8 mouse cellular contexts compared by ENCODE assay signal in genomic region chr1:152400556-152401540, GRCm38 (mm10). TPM values are rescaled to one million over a fixed set of nuclear protein-coding genes. Genes with fewer than 3 reads are reported as not detected.
DNase-seq lines count a peak whose midpoint lies in the region; ATAC-seq and TF ChIP-seq lines count a peak whose summit lies in the region.

No protein-coding gene starts in this region.

- H3K4me3 ChIP-seq in lung, adult 2 months (replicated peaks; ENCODE audit: extremely low read depth, low read depth, low read length) = peak overlapping the region; percentile 66
- H3K4me3 ChIP-seq in forebrain, embryonic 10.5 days = peak overlapping the region; percentile 72
- peak overlapping the region; percentile 71 for H3K4me3 ChIP-seq in intestine, embryonic 15.5 days (replicated peaks)
- peak overlapping the region; percentile 67 for H3K4me3 ChIP-seq in midbrain, embryonic 12.5 days

- peaks cover 54% of the 10 kb centered on the region for H3K27me3 ChIP-seq in forebrain, embryonic 10.5 days (ENCODE audit: poor library complexity, severe bottlenecking)
- peaks cover 11% of the 10 kb centered on the region; the same call in 1 of the 2 replicates for H3K27me3 ChIP-seq in intestine, embryonic 15.5 days (replicated peaks)
- peaks cover 27% of the 10 kb centered on the region for H3K27me3 ChIP-seq in midbrain, embryonic 12.5 days

- no peaks in the 10 kb centered on the region for H3K36me3 ChIP-seq in forebrain, embryonic 10.5 days (replicated peaks)
- no peaks in the 10 kb centered on the region for H3K36me3 ChIP-seq in intestine, embryonic 15.5 days
- no peaks in the 10 kb centered on the region for H3K36me3 ChIP-seq in midbrain, embryonic 12.5 days

- 20% methylated on average over 14 of the region's 14 CpGs for WGBS in lung, adult 2 months
- WGBS in forebrain, embryonic 10.5 days = 14% methylated on average over 14 of the region's 14 CpGs
- 25% methylated on average over 14 of the region's 14 CpGs for WGBS in intestine, embryonic 15.5 days
- 16% methylated on average over 14 of the region's 14 CpGs for WGBS in midbrain, embryonic 12.5 days

- peaks cover 8% of the 10 kb centered on the region; the same call in 1 of the 2 replicates for H3K9me3 ChIP-seq in forebrain, embryonic 10.5 days
- no peaks in the 10 kb centered on the region for H3K9me3 ChIP-seq in intestine, embryonic 15.5 days
- no peaks in the 10 kb centered on the region for H3K9me3 ChIP-seq in midbrain, embryonic 12.5 days

- no peak for DNase-seq in lung, adult 2 months
- no peak for DNase-seq in lung, adult 18-20 months
- DNase-seq in forebrain, embryonic 10.5 days (ENCODE audit: extremely low spot score, low spot score) = peak; percentile 18
- no peak for DNase-seq in spleen, adult 12 weeks (ENCODE audit: low spot score)
- DNase-seq in spleen, postnatal 4 days (ENCODE audit: low spot score in 2 of 2) = no peak

- no peak for TF ChIP-seq CTCF in lung, adult 2 months (IDR thresholded peaks at IDR 0.05; ENCODE audit: insufficient read depth, low read length)

- peak overlapping the region; percentile 96 for H3K4me2 ChIP-seq in intestine, embryonic 15.5 days (replicated peaks)
- peak overlapping the region; percentile 91 for H3K4me2 ChIP-seq in midbrain, embryonic 12.5 days (replicated peaks)

- ATAC-seq in intestine, embryonic 15.5 days = no peak
- no peak for ATAC-seq in midbrain, embryonic 12.5 days (ENCODE audit: low FRiP score, low read depth)
- no peak for ATAC-seq in monocyte, adult 5-6 weeks (replicated peaks; ENCODE audit: insufficient number of reproducible peaks, low FRiP score, low TSS enrichment, poor library complexity, severe bottlenecking)

- H3K4me1 ChIP-seq in lung, adult 2 months (ENCODE audit: control insufficient read depth, insufficient read depth, low read length) = peaks cover 2% of the 10 kb centered on the region; the same call in 1 of the 2 replicates
- peaks cover 23% of the 10 kb centered on the region for H3K4me1 ChIP-seq in forebrain, embryonic 10.5 days
- peaks cover 8% of the 10 kb centered on the region for H3K4me1 ChIP-seq in intestine, embryonic 15.5 days (replicated peaks)
- peaks cover 11% of the 10 kb centered on the region for H3K4me1 ChIP-seq in midbrain, embryonic 12.5 days

- TF ChIP-seq POLR2A in lung, adult 2 months (IDR thresholded peaks at IDR 0.05; ENCODE audit: borderline replicate concordance, extremely low read depth, low read depth, low read length) = no peak

- H3K9ac ChIP-seq in intestine, embryonic 15.5 days = peak overlapping the region; percentile 54; the same call in 1 of the 2 replicates
- H3K9ac ChIP-seq in midbrain, embryonic 12.5 days (replicated peaks) = peak overlapping the region; percentile 73; the same call in 1 of the 2 replicates

- peak overlapping the region; percentile 84 for H3K27ac ChIP-seq in forebrain, embryonic 10.5 days
- H3K27ac ChIP-seq in intestine, embryonic 15.5 days = no peak overlapping the region
- no peak overlapping the region for H3K27ac ChIP-seq in midbrain, embryonic 12.5 days (replicated peaks)

RNA-seq across cellular contexts. Expression of gene Colgalt2, which starts 1.2 kb away (rescaled TPM):
- 12.8 and 17.3 TPM in 2 replicates for polyA plus RNA-seq in lung, adult 2 months (2012; rRNA removed)
- 1.2 and 1.5 TPM in 2 replicates for polyA plus RNA-seq in forebrain, embryonic 10.5 days (2016; fragmentation: Nextera tagmentation; extraction: Ambion mirVana)
- 1.4 and 1.5 TPM in 2 replicates for polyA plus RNA-seq in intestine, embryonic 15.5 days (2015; fragmentation: Nextera tagmentation; extraction: Ambion mirVana)
- polyA plus RNA-seq in midbrain, embryonic 12.5 days (2016; fragmentation: Nextera tagmentation; extraction: Ambion mirVana) = 1.5 and 1.7 TPM in 2 replicates
- 0.21 TPM in 1 of 3 replicates, not detected in the others for total RNA-seq in monocyte, adult 5-6 weeks (2017)

RNA-seq across cellular contexts. Expression of gene Tsen15, which starts 14.4 kb away (rescaled TPM):
- 10.6 and 12.7 TPM in 2 replicates for polyA plus RNA-seq in lung, adult 2 months (2012; rRNA removed)
- polyA plus RNA-seq in forebrain, embryonic 10.5 days (2016; fragmentation: Nextera tagmentation; extraction: Ambion mirVana) = 94.8 and 102 TPM in 2 replicates
- polyA plus RNA-seq in intestine, embryonic 15.5 days (2015; fragmentation: Nextera tagmentation; extraction: Ambion mirVana) = 70.2 and 74.4 TPM in 2 replicates
- polyA plus RNA-seq in midbrain, embryonic 12.5 days (2016; fragmentation: Nextera tagmentation; extraction: Ambion mirVana) = 42.3 and 44.2 TPM in 2 replicates
- total RNA-seq in monocyte, adult 5-6 weeks (2017) = 6.7 to 18.1 TPM (median 10.7 TPM) in 3 replicates
